Mouse (Mus musculus): ENCODE measurements at regions not wholly inside any gene's neighbourhood (a gene's known extent, or its start where the extent isn't known, plus 50 kb on each side); places are given as distances from the start of the nearest gene placed in this dataset.

GRCm38 (mm10) chr8:56234238-56234637 is 60.1 kb upstream of the Hpgd start:
- Histone ChIP-seq H3K27ac (ENCODE audit: low read length) (no peak overlapping the region), H3K27me3 (ENCODE audit: control insufficient read depth, insufficient read depth, low read length) (no peaks in the 10 kb centered on the region), H3K36me3 (ENCODE audit: control insufficient read depth, insufficient read depth) (no peaks in the 10 kb centered on the region), H3K4me2 (ENCODE audit: low read depth, low read length) (no peak overlapping the region), H3K9me3 (replicated peaks; ENCODE audit: control insufficient read depth, low read length) (no peaks in the 10 kb centered on the region), H3K9ac (ENCODE audit: low read length) (no peak overlapping the region), H3K4me3 (ENCODE audit: low read length) (no peak overlapping the region), H3K4me1 (ENCODE audit: control insufficient read depth, insufficient read depth, low read length) (peaks cover 2% of the 10 kb centered on the region; the same call in 1 of the 2 replicates)
- no peak for ATAC-seq (replicated peaks; ENCODE audit: extremely low read depth, insufficient read depth, low FRiP score)
- WGBS, result 84% methylated on average over 2 of the region's 2 CpGs

GRCm38 (mm10) chr8:56243330-56243729 is 51.1 kb upstream of the Hpgd start:
- H3K9me3 ChIP-seq (replicated peaks; ENCODE audit: control insufficient read depth, low read length), result no peaks in the 10 kb centered on the region
- peaks cover 2% of the 10 kb centered on the region; the same call in 1 of the 2 replicates for H3K4me1 ChIP-seq (ENCODE audit: control insufficient read depth, insufficient read depth, low read length)
- no peaks in the 10 kb centered on the region for H3K36me3 ChIP-seq (ENCODE audit: control insufficient read depth, insufficient read depth)
- H3K9ac ChIP-seq (ENCODE audit: low read length), result no peak overlapping the region
- 75% methylated on average over 3 of the region's 3 CpGs for WGBS
- H3K27me3 ChIP-seq (ENCODE audit: control insufficient read depth, insufficient read depth, low read length), result no peaks in the 10 kb centered on the region
- H3K4me2 ChIP-seq (ENCODE audit: low read depth, low read length), result no peak overlapping the region
- no peak overlapping the region for H3K4me3 ChIP-seq (ENCODE audit: low read length)
- no peak for ATAC-seq (replicated peaks; ENCODE audit: extremely low read depth, insufficient read depth, low FRiP score)
- no peak overlapping the region for H3K27ac ChIP-seq (ENCODE audit: low read length)

Measured in heart, embryonic 16.5 days (tissue).